Mouse (Mus musculus): ENCODE results near the gene Nfkb1.

DNA sequence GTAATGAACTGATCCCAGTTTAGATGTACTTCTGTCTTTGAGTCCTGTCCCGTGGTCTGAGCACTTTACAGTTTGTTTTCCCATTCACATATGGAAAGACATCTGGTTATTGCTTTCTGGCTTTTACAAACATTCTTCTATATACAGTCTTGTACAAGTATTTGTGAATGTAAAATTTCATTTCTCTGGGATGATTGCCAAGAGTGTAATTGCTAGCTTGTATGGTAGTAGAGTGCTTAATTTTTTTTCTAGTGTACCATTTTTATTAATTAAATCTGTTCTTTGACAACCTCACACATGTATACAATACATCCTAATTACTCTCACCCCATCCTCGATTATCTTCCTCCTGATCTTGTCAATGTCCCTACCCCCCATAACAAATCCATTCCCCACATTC, 12.0 kb upstream of the Nfkb1 start:
- TF ChIP-seq EP300 (IDR thresholded peaks at IDR 0.05) (no peak), CTCF (IDR thresholded peaks at IDR 0.05) (no peak)
